Mouse (Mus musculus) cerebellum, postnatal 25 days (tissue): ENCODE measurements around the gene Ppp4r2.
A peak's percentile ranks its signal among the peaks of the same experiment; 100 is the strongest.
"Not testable (repeated sequence)": the region's sequence is repeated elsewhere in the genome, so short reads cannot be mapped to it uniquely, and the experiment has no call there.

Experiments
- DNase-seq, 2 experiments: peaks; one replicate each; pipeline ENCODE4 v3.0.0; 2021; ENCODE audit warnings: mixed read lengths in 2 of 2

Gene Ppp4r2

DNA sequence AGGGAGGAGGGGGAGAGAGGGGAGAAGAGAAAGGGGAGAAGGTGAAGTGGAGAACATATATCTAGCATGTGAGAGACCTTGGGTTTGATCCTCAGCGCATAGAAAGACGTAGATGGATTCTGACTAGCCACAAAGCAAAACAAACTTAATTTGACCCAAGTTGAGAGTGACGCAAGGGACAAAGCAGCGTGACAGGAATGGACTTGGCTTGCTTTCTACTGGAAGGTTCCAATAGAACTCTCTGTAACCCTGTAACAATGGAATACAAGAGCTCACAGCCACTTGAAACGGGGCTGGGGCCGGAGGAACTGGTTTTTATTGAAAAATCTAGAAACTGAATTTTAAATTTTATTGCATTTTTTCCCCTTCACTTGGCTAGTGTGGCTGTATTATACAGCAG lies 1.7 kb upstream of the Ppp4r2 start:
- no peak for DNase-seq

DNA sequence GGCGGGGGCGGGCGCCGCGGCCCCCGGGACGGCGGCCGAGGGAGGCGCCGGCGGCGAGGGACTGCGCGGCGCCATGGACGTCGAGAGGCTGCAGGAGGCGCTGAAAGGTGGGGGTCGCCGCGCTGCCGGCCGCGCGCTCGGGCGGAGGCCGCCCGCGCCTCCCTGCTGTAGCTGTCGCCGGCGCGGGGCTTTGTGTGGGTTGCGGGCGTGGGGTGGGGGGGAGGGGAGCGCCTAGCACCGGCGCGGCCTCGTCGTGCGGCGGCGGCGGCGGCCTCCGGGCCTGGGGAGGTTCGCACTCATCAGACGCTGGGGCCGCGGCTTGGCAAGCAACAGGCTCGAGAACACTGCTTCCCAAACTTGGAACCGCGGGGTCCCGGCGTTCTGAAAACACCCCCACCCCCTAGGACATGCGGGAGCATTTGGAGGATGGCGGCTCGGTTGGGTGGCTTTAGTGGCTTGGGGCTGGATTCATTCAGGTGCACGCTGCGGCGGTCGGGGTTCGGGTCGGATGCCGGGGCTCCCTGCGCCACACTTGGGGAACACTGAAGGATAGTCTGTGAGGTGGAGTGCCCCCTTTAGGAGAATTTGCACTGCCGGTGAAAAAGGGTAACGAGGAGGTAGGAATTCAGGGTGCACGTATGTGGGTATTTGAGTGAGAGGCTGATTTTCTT lies 524 bp downstream of the Ppp4r2 start:
- DNase-seq: peak; percentile 67 to 70

DNA sequence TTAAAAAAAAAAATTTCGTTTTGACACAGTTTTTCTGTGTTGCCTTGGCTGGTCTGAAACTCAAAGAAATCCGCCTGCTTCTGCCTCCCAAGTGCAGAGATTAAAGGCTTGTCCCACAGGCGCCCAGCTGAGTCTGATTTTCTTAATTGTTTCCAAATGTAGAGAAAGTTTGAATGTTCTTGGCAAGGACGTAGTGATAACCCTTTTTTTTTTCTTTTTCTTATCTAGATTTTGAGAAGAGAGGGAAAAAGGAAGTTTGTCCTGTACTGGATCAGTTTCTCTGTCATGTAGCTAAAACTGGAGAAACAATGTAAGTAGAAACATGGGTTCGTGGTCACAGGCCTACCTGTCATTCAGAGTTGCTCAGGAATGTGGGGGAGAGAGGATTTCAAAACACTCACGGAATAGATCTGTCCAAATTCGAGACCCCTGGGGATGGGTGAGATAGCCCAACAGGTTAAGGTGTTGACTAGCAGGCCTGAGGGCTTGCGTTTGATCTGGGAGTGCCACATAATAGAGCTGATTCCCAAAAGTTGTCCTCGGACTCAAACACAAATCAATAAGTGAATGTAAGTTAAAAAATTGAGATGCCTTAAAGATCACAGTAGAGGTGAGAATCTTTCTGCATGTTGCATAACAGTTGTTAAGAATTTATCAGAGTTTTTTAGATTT lies 1.2 kb downstream of the Ppp4r2 start:
- DNase-seq: no peak

DNA sequence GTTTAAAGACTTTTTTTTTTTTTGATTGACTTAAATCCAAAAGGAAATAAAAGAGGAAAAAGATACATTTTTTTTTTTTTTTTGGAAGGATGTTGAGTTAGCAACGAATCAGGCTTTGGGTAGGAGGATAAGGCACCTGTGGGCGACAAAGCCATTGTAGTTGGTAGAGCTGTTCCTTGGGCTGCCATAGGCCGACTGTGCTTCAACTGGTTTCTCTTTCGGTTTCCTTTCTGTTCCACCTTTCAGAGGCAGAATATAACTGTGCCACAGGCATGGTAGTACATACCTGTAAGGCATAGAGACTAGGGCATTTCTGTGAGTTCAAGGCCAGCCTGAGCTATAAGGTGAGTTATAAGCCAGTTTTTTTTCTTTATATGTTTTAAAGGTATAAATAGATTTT lies 11.6 kb downstream of the Ppp4r2 start:
- DNase-seq: no peak

DNA sequence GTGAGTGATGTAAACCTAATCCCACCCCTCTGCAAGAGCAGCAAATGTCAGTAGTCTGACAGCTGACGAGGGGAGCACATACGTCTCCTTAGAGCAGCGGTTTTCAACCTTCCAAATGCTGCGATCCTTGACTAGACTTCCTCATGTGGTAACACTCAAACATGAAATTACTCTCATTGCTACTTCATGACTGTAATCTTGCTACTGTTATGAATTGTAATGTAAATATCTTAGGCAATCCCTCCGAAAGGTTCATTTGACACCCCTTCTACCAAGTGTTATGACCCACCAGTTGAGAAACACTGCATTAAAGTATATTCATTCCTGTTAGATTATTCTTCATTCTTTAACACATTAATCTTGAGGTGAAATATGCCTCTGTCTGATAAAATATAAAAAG lies 13.8 kb downstream of the Ppp4r2 start:
- DNase-seq: no peak

DNA sequence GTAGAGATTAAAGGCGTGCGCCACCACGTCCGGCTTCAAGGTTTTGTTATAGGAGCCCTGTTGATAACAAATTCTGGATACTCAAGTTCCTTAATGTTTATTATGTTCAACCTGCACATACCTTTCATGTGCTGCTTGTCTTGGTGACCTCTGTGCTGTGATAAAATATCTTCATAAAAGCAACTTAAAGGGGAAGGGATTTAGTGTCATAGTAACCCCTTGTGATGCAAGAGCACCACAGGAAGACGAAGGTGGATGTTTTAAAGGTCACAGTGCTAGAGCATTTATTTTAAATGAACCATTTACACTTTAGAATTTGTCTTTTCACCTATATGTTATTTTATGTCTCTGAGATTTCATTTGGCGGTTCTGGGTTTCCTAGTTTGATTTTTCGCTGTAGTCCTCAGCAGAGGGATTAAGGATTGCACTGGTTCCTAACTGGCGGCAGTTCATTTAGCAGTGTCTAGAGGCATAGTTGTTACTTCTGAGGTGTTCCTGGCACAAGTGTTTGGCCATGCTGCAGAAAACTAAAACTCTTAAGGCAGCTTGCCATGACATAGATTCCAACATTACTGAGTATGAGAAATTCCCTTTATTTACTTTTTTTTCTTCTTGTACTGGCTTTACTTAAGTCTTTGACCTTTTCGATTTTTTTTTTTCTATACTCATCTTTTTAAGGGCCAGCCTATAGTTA lies 15.4 kb downstream of the Ppp4r2 start:
- DNase-seq: no peak

DNA sequence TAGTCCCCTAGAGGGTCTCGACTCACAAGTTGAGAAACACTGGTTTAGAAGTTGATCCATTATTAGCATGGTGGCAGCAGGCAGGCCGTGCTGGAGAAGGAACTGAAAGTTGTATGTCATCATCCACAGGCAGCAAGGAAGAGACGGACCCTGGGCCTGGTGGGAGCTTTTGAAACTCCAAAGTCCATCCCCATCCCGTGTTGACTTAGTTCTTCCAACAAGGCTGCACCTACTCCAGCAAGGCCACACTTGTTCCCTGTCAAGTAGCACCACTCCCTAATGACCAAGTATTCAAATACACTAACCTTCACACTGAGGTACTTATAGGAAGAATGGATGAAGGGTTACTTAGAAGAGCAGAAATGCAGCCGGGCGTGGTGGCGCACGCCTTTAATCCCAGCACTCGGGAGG lies 17.3 kb downstream of the Ppp4r2 start:
- DNase-seq: no peak

DNA sequence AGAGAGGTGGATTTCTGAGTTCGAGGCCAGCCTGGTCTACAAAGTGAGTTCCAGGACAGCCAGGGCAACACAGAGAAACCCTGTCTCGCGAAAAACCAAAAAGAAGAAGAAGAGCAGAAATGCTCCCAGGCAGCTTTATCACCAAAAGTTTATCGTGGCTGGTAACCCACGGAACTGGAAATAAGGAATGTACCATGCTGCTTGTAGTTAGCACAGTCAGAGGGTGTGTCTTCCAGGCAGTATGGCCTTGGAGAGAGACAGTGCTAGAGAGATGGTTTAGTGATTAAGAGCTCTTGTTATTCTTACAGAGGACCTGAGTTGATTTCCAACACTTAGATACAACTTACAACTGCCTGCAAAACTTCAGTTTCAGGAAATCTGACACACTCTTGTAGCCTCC lies 17.7 kb downstream of the Ppp4r2 start:
- DNase-seq: no peak

DNA sequence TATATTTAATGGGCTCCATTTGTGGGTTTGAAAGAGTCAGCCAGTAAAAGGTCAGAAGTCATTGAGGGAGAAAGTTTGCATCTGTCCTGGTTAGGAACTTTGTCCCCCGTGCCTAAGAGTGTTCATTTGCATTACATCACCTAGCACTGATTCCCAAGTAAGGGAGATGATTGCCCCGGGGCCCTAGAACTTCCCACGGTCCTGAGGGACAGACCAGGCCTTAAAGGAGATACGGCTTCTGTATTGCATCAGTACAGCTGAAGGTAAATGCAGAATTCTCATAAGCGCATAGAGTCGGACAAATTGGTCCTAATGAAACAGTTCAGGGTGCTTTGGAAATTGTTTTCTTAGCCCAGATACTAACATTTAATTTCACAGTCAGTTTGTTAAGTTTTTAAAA lies 31.9 kb downstream of the Ppp4r2 start:
- no peak for DNase-seq

DNA sequence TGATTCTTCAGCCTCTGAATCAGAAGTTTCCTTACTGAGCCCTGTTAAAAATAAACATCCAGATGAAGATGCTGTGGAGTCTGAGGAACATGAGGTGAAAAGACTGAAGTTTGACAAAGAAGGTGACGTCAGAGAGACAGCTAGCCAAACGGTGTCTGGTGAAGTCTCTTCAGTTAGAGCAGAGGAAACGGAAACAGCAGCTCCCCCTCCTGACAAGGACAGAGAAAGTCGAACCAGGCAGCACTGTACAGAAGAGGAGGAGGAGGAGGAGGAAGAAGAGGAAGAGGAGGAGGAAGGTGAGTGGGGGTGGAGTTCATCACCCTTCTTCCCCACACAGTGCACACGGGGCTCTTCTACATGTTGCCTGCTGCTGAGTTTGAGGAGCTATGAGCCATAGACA lies 32.4 kb downstream of the Ppp4r2 start:
- not testable (repeated sequence) for DNase-seq

DNA sequence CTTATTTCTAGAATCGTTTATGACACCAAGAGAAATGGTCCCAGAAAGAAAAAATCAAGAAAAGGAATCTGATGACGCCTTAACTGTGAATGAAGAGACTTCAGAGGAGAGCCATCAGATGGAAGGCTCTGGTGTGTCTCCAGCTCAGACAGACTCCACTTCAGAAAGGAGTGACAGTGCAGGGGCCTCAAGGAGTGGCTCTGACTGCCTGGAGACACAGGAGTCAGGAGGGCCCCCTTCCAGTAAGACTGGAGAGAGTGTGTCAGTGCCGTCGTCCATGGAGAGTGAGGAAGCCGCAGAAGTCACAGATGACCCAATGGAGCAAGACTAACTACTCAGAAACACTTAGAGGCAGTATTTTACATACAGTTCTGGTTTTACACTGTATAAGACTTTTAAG lies 32.8 kb downstream of the Ppp4r2 start:
- not testable (repeated sequence) for DNase-seq

DNA sequence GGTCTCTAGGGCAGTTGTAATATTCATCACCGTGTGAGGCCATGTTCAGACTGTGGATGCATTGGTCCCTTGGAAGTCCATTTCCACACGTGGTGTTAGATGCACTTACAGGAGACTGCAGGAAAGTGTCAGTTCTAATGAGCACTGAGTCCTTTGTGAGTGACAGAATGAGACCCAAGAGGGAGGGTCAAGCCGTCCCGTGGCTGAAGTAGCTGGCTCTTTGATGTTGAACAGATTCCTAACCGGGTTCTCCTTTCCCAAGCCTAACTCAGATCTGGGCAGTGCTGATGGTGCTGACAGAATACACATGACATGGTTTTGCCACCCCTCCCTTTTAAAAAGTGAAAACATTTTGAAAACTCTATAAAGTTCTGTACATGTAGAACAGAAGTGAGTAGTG lies 35.4 kb downstream of the Ppp4r2 start:
- DNase-seq: no peak

DNA sequence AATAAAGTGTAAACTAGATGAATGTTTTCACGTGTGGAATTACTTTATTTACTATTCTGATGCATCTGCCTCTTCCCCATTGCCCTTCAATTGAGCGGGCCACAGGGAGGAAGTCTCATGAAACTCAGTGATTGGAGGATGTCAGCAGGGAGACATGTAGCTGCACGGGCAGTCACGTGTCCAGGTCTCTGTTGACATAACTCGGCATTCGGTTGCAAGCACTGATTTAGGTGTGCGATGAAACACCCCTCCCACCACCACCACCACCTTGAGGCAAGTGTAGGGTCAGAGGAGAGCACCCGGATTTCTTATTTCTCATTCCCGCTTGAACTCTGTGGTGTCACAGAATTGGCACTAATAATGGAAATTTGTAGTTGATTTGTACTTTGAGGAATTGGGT lies 36.5 kb downstream of the Ppp4r2 start:
- DNase-seq: no peak

DNA sequence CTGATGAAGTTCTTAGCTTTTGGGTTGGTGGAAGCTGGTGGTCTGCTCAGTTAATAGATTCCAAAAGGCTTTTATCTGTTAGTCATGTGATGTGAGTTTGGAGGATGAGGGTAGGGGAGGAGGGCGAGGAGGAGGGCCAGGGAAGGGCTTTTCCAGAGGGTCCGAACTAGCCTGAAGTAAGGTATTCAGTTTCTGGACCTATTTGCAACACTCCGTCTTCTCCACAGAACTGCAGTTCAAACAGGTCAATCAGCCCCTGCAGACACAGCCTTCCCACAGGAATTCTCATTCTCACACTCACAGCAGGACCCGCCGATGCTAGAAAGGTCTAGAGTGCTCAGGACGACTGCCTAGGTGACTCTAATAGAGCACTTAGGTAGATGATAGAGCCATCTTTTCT lies 39.8 kb downstream of the Ppp4r2 start:
- DNase-seq: no peak

DNA sequence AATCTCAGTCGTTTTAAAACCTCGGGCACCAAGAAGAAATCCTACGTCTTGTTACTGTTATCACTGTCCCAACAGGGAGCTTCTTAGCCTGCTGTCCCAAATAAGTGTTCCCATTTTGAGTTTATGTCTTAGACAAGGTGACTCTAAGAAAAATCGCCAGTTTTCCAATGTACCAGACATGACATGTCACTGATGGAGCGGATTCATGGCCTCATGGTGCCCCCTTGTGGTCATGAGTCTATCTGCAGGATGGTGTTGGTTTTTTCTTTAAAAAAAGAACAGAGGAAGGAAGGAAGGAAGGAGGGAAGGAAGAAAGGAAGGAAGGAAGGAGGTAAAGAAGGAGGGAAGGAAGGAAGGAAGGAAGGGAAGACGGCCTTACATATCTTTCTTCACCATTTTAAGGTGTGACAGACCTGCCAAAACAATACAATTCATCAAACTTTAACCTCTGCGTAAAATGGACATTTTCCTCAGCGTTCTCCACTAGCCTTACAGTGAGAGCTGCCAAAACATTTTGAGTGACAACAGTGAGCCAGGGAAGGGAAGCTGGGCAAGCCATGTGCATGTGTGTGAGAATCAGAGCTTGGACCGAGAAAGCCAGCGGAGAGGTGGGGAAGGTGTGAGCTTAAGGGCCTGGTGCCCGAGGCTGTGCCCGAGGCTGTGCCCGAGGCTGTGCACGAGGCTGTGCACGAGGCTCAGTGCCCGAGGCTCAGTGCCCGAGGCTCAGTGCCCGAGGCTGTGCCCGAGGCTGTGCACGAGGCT lies 42.6 kb downstream of the Ppp4r2 start:
- peak; percentile 70 to 81 for DNase-seq

DNA sequence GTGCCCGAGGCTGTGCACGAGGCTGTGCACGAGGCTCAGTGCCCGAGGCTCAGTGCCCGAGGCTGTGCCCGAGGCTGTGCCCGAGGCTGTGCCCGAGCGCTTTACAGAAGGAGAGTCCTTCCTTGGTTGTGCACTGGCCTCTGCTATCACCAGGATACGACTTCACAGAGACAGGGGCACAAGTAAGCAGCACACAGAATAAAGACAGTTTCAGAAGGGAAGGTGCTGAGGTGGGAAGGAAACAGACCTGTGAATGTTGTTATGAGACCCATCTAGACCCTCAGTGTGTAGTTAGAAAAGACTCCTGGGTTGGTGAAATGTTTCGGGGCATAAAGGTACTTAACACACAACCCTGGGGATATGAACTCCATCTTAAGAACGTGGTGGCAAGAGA lies 43.2 kb downstream of the Ppp4r2 start:
- DNase-seq: no peak

DNA sequence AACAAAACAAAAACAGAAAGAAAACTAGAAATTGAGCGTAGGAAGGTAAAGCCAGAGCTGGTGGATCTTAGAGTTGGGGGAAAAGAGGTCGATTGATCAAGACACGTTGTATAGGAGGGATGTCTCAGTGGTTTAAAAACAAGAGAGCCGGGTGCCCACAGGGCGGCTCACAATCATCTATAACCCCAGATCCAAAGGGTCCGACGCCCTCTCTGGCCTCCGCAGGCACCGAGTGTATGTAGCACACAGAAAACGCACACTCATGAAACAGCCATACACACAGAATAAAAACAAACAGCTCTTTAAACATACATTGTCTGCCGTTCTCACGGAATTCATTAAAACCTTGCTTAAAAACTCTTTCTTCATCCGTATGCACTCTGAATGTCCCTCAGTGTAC lies 45.1 kb downstream of the Ppp4r2 start:
- DNase-seq: no peak

DNA sequence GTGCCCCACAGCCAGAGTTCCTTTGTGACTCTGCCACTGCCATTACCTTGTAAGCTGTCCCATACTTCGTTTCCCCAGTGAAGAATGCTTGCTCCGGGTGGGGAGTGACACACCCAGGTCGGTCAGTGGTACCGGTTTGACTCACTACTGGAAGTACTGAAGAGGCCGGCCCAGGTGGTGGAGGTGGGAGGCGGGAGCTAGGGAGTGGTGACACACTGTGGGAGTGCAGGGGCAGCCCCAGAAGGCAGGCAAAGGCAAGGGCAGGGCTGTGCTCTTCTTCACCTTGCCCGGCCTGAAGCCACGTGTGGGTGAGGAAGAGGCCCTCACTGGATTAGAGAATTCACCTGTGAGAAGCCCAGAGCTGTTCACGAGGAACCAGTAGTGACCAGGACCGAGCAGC lies 46.2 kb downstream of the Ppp4r2 start:
- DNase-seq: no peak

DNA sequence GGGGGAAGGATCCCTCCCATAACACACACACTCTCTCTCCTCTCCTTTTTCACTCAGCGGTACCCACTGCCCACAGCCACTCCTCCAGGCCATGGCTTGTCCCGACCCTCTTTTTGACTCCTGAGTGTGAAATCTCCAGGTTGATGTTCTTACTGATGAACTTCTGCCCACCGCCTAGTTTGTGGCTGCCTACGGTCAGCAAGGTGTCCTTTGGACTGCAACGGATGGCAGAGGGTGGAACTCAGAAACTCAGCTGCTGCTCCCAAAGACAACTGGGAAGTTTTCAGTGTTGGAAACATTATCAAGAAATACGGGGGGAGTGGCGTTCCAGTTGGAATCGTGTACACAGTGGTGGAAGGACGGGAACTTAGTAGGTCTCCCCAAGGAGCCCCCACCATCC lies 48.2 kb downstream of the Ppp4r2 start:
- no peak for DNase-seq

DNA sequence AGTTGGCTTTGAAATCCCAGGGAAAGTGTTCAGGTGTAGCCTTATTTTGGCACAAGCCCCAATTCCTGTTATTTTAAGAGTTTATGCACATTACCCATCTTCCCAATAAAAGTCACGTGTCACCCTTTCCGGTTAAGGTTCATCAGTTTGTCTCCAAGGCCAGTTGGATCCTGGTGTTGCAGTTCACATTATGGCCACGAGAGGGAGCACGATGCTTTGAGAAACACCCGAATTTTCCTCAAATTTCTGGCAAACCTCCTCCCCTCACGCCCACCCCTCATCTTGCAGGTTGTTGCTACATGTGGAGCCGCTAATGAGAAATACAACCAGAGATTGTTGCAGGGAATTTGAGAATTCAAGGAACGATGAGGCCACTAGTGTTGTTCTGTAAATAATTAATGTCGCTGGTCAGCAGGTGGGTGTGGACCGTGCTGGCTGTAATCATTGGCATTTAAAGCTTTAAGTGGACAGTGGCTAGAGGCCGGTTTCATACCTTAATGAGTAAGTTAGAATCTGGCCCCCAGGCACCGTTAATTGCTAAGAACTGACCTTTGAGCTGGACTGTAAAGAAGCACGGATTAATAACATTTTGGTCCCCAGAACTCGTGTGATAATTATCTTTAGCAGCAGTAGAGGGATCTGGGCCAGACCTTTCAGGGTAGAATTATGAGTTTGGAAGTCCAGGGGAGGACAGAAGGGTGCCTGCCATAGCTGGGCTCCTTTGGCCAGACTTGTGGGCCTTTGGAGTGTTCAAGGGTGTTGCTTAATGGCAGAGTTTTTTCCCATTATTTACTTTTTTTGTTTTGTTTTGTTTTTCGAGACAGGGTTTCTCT lies 49.2 kb downstream of the Ppp4r2 start:
- DNase-seq: peak; percentile 74 to 84

DNA sequence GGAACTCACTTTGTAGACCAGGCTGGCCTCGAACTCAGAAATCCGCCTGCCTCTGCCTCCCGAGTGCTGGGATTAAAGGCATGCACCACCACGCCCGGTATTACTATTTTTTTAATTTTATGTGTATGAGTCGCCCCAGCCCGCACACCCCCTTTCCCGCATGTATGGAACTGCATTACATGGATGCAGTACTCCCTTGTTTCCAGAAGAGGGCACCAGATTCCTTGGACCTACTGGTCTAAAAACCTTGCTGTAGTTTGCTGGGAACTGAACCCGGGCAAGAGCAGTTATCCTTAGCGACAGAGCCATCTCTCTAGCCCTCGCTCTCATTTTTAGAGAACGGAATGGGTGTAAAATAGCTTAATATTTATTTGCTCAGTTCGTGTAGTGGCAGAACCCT lies 49.8 kb downstream of the Ppp4r2 start:
- DNase-seq: peak in 1 of 2 experiments; percentile 49

DNA sequence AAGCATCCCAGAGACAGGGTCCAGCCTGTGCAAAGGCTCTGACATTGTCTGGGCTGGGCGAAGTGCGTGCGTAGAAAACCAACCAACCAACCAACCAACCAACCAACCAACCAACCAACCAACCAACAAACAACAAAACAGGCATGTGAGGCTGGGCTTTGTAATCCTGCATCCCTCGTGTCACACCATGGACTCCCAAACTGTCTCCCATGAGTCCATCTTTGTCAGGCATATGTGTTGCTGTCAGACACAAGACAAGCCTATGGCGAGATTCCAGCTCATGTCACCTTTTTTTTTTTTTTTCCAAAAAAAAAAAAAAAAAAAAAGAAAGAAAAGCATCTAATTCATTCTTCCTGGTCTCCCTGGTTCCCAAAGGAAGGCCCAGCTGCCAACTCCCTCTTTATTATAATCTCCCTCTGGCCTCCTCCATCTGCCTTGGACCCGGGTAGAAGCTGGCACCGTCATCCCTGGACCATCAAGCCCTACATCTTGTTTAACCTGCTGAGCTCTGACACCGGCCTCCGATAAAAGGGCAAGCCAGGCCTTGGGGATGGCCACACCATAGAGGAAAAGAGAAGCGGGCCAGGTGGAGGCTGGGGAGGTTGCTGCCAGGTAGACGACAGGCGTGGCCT lies 51.3 kb downstream of the Ppp4r2 start:
- DNase-seq: no peak
